Mouse (Mus musculus) embryo, embryonic 11.5 days (tissue): ENCODE results near the gene Selenoh.

Source experiments
- DNase-seq: peaks from one replicate; pipeline ENCODE4 v3.0.0-alpha.2; 2012; ENCODE audit warnings: low read depth, low spot score

Gene Selenoh

GRCm38 (mm10) chr2:84632001-84632400 is 38.6 kb downstream of the Selenoh start:
- DNase-seq: no peak

GRCm38 (mm10) chr2:84627036-84627435 is 43.5 kb downstream of the Selenoh start:
- no peak for DNase-seq

- DNase-seq: no peak
Measured at GRCm38 (mm10) chr2:84626366-84626975, 44.1 kb downstream of the Selenoh start.

- no peak for DNase-seq
Measured at GRCm38 (mm10) chr2:84624201-84624600, 46.4 kb downstream of the Selenoh start.

- DNase-seq: no peak
Measured at GRCm38 (mm10) chr2:84623428-84624119, 47.0 kb downstream of the Selenoh start.

- no peak for DNase-seq
Measured at GRCm38 (mm10) chr2:84622668-84623067, 47.9 kb downstream of the Selenoh start.

- no peak for DNase-seq
Measured at GRCm38 (mm10) chr2:84619646-84620340, 50.8 kb downstream of the Selenoh start.
